Mouse (Mus musculus) spleen, postnatal 10 days (tissue): ENCODE data around the gene Cldn11.
"Not testable (repeated sequence)": the region's sequence is repeated elsewhere in the genome, so short reads cannot be mapped to it uniquely, and the experiment has no call there.

Experiments used
- DNase-seq, 2 experiments: peaks; one replicate each; pipeline ENCODE4 v3.0.0; 2021 to 2022; ENCODE audit warnings: low spot score in 2 of 2

Cldn11 gene

GRCm38 (mm10) chr3:31149706-31150105, at the start of gene Cldn11:
Cldn11 (plus strand) TSS chr3:31149920.
- no peak for DNase-seq

- no peak for DNase-seq
These were observed 49.7 kb upstream of the Cldn11 start for GRCm38 (mm10) chr3:31100026-31100425.

- DNase-seq, result no peak
These were observed 48.9 kb upstream of the Cldn11 start for GRCm38 (mm10) chr3:31100802-31101201.

- no peak for DNase-seq
These were observed 44.8 kb upstream of the Cldn11 start for GRCm38 (mm10) chr3:31104936-31105335.

- DNase-seq, result no peak
These were observed 43.1 kb upstream of the Cldn11 start for GRCm38 (mm10) chr3:31106597-31106996.

GRCm38 (mm10) chr3:31107674-31108073, 42.0 kb upstream of the Cldn11 start:
- no peak for DNase-seq

- DNase-seq, result no peak
These were observed 40.6 kb upstream of the Cldn11 start for GRCm38 (mm10) chr3:31109108-31109507.

- no peak for DNase-seq
These were observed 26.6 kb upstream of the Cldn11 start for GRCm38 (mm10) chr3:31123098-31123497.

GRCm38 (mm10) chr3:31126303-31126702, 23.4 kb upstream of the Cldn11 start:
- DNase-seq, result no peak

- no peak for DNase-seq
These were observed 22.9 kb upstream of the Cldn11 start for GRCm38 (mm10) chr3:31126848-31127247.

GRCm38 (mm10) chr3:31129766-31130165, 20.0 kb upstream of the Cldn11 start:
- no peak for DNase-seq

- DNase-seq, result no peak
These were observed 16.1 kb upstream of the Cldn11 start for GRCm38 (mm10) chr3:31133664-31134063.

- DNase-seq, result peak in 1 of 2 experiments; percentile 24
These were observed 15.5 kb upstream of the Cldn11 start for GRCm38 (mm10) chr3:31134246-31134645.

GRCm38 (mm10) chr3:31134696-31135095, 15.0 kb upstream of the Cldn11 start:
- DNase-seq, result no peak

- not testable (repeated sequence) for DNase-seq
These were observed 13.1 kb upstream of the Cldn11 start for GRCm38 (mm10) chr3:31136591-31136990.

- peak; percentile 51 to 79 for DNase-seq
These were observed 11.0 kb upstream of the Cldn11 start for GRCm38 (mm10) chr3:31138454-31139424.

- DNase-seq, result no peak
These were observed 8.1 kb upstream of the Cldn11 start for GRCm38 (mm10) chr3:31141621-31142020.

- DNase-seq, result not testable (repeated sequence)
These were observed 4.5 kb upstream of the Cldn11 start for GRCm38 (mm10) chr3:31145222-31145621.

GRCm38 (mm10) chr3:31145641-31146290, 4.0 kb upstream of the Cldn11 start:
- DNase-seq, result peak in 1 of 2 experiments; percentile 52

GRCm38 (mm10) chr3:31148595-31148994, 1.1 kb upstream of the Cldn11 start:
- DNase-seq, result no peak

GRCm38 (mm10) chr3:31152108-31152507, 2.4 kb downstream of the Cldn11 start:
- no peak for DNase-seq

- DNase-seq, result no peak
These were observed 6.4 kb downstream of the Cldn11 start for GRCm38 (mm10) chr3:31156126-31156525.

GRCm38 (mm10) chr3:31157776-31158175, 8.1 kb downstream of the Cldn11 start:
- no peak for DNase-seq
